Mouse (Mus musculus) lung, embryonic 14.5 days (tissue): ENCODE results near the gene Prdm10. TPM values are rescaled to one million over a fixed set of nuclear protein-coding genes. Genes with fewer than 3 reads are reported as not detected.

ENCODE experiments used
- ATAC-seq: fragments of 200-750 bp; cut with Nextera tagmentation; 2 replicates; pipeline ENCODE4 v1.8.0; 2017; ENCODE audit warnings: mild to moderate bottlenecking, moderate TSS enrichment, moderate library complexity; ENCODE audit not compliant: insufficient read depth
- DNase-seq: peaks from one replicate; pipeline ENCODE4 v3.0.0-alpha.2; 2015
- H3K27ac ChIP-seq: fragments of 300-500 bp; sonication (generic); 2 replicates; pipeline ENCODE4 v1.5.1; 2014; ENCODE audit warnings: low read depth, mild to moderate bottlenecking, moderate library complexity
- H3K27me3 ChIP-seq: fragments of 300-500 bp; sonication (generic); 2 replicates; pipeline ENCODE4 v1.6.1; 2014; ENCODE audit warnings: low read length, control low read depth; ENCODE audit not compliant: insufficient read depth
- H3K36me3 ChIP-seq: fragments of 300-500 bp; sonication (generic); 2 replicates; pipeline ENCODE4 v1.6.1; 2014; ENCODE audit warnings: control low read depth; ENCODE audit not compliant: insufficient read depth
- H3K4me1 ChIP-seq: fragments of 300-500 bp; sonication (generic); 2 replicates; pipeline ENCODE4 v1.6.1; 2014; ENCODE audit warnings: antibody characterized with exemption, control low read depth; ENCODE audit not compliant: insufficient read depth
- H3K4me2 ChIP-seq: fragments of 300-500 bp; sonication (generic); 2 replicates; pipeline ENCODE4 v1.6.1; 2014; ENCODE audit warnings: mild to moderate bottlenecking
- H3K4me3 ChIP-seq: fragments of 300-500 bp; sonication (generic); 2 replicates; pipeline ENCODE4 v1.5.1; 2014; ENCODE audit warnings: low read depth, low read length
- H3K9ac ChIP-seq: fragments of 300-500 bp; sonication (generic); 2 replicates; pipeline ENCODE4 v1.6.1; 2014
- H3K9me3 ChIP-seq: fragments of 300-500 bp; sonication (generic); 2 replicates; pipeline ENCODE4 v1.6.1; 2016; ENCODE audit warnings: low read depth, low read length, control low read depth
- CTCF ChIP-seq: IDR thresholded peaks from 2 replicates; pipeline ENCODE4 v1.5.1; 2016; ENCODE audit warnings: antibody characterized with exemption, low read depth
- WGBS: fragments of 180-500 bp; shearing (Covaris S2); extraction: QIAGEN DNeasy Blood & Tissue Kit; methylation state at CpG from one replicate; pipeline ENCODE4 v1.1.7; 2014; 5-methylcytosine and 5-hydroxymethylcytosine counted together
- polyA plus RNA-seq: library from polyadenylated mRNA; unstranded; fragments of >200 nt; fragmentation: Nextera tagmentation; extraction: Ambion mirVana; gene quantifications from 2 replicates; pipeline ENCODE4 v1.2.1, GENCODE M21; 2014

Gene Prdm10
- polyA plus RNA-seq, 1 experiment from 2014 or later: 6.7 TPM

- Histone ChIP-seq H3K27ac (no peak overlapping the region), H3K27me3 (no peaks in the 10 kb centered on the region), H3K9ac (no peak overlapping the region), H3K4me1 (no peaks in the 10 kb centered on the region), H3K4me2 (no peak overlapping the region), H3K36me3 (peaks cover 24% of the 10 kb centered on the region), H3K4me3 (no peak overlapping the region), H3K9me3 (no peaks in the 10 kb centered on the region)
- 81% methylated on average over 2 of the region's 2 CpGs for WGBS
- DNase-seq: no peak
- TF ChIP-seq CTCF: no peak
- no peak for ATAC-seq
These were observed 72.4 kb downstream of the Prdm10 start for GRCm38 (mm10) chr9:31352716-31353115.

DNA sequence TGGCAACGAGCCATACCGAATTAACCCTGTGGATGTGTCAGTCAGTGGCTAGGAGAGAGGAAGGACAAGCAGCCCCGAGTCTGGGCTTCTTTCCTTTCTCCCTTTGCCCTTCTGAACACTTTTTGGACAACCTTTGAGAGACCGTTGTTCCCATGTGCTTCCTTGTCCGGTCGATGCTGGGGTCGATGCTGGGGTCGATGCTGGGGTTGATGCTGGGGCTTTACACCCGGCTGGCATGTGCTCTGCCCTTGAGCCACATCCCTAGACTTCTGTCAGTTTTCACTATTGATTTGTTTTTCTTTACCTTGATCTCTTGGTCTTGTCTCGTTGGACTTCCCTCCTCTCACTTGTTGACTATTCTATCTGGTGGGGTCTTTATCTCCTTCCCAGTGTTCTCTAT lies 73.2 kb downstream of the Prdm10 start:
- Histone ChIP-seq H3K4me2 (no peak overlapping the region), H3K9me3 (no peaks in the 10 kb centered on the region), H3K27me3 (no peaks in the 10 kb centered on the region), H3K4me1 (no peaks in the 10 kb centered on the region), H3K36me3 (peaks cover 24% of the 10 kb centered on the region), H3K9ac (no peak overlapping the region), H3K27ac (no peak overlapping the region), H3K4me3 (no peak overlapping the region)
- no peak for TF ChIP-seq CTCF
- no peak for ATAC-seq
- no peak for DNase-seq
- 80% methylated on average over 10 of the region's 10 CpGs for WGBS

DNA sequence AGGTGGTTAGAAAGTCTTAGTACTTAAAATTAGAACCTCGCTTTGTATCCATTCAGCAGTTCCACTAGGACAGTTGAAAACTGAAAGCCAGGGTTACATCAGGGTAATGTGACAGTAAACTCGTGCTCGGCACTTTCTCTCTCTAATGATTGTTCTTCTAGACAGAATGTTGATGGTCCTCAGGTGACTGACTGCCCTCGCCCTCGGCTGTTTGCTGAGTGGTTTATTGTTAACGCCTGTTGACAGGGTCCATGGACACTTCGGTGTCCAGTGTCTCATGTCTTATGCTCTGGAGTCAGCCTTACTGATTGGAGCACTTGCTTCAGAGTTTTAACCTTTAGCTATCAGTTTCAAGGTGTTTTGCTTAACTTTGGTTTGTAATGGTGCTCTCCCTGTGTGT lies 73.7 kb downstream of the Prdm10 start:
- WGBS: 65% methylated on average over 7 of the region's 7 CpGs
- H3K9me3 ChIP-seq: no peaks in the 10 kb centered on the region
- no peak for ATAC-seq
- no peak for DNase-seq
- H3K27ac ChIP-seq: no peak overlapping the region
- no peaks in the 10 kb centered on the region for H3K4me1 ChIP-seq
- H3K4me2 ChIP-seq: no peak overlapping the region
- no peaks in the 10 kb centered on the region for H3K27me3 ChIP-seq
- peaks cover 24% of the 10 kb centered on the region for H3K36me3 ChIP-seq
- TF ChIP-seq CTCF: no peak
- no peak overlapping the region for H3K4me3 ChIP-seq
- H3K9ac ChIP-seq: no peak overlapping the region

DNA sequence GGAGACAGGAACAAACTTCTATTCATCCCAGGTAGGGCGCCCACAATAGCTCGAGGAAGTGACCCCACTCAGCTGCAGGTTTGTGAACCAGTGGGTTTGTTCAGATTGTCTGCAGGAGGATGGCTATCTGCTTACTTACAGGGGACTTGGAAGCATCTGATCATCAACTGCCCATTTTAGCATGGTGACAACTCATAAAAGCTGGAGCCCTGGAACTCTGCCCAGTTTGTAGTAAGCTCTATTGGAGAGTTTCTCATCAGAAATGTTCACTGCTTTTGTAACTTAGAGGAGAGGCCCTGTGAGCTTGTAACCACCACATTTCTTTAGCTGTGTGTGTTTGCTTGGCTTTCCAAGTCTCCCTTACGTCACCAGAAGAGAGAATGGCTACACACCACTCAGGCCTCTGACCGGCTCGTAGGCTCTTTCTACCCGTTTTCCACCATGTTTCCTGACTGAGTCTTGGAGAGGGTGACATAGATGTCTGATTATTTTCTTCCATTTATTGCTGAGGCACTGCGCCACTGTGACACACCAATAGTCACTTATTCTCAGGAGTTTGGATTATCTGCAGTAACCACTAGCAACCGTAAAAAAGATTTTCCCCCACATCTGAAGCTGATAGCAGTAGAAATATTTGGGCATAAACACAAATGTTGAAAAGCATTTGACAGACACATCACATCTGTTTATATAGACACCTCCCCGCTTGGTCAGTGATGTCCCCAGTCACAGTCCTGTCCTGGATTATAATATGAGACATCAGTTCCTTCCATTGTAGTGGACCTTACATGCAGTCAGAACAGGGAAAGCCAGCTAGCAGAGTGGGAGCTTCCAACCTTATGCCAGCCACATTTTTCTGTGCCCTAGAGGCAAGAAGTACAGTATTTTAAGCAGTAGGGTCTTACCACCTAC lies 83.6 kb downstream of the Prdm10 start:
- 58% methylated on average over 9 of the region's 9 CpGs for WGBS
- H3K27me3 ChIP-seq: no peaks in the 10 kb centered on the region
- TF ChIP-seq CTCF: no peak
- peaks cover 26% of the 10 kb centered on the region for H3K36me3 ChIP-seq
- DNase-seq: peak; percentile 92
- no peak overlapping the region for H3K4me3 ChIP-seq
- no peak overlapping the region for H3K4me2 ChIP-seq
- H3K9me3 ChIP-seq: no peaks in the 10 kb centered on the region
- no peak overlapping the region for H3K9ac ChIP-seq
- ATAC-seq: peak; percentile 82; the same call in 1 of the 2 replicates
- H3K4me1 ChIP-seq: 0 out of 2 replicates have a peak, but pooled peaks cover 4% of the 10 kb centered on the region
- 0 out of 2 replicates have a peak overlapping the region, but pooled peaks have one; percentile 44 for H3K27ac ChIP-seq

GRCm38 (mm10) chr9:31365086-31365485 lies 84.7 kb downstream of the Prdm10 start:
- TF ChIP-seq CTCF: no peak
- WGBS: 56% methylated on average over 8 of the region's 8 CpGs
- DNase-seq (no peak), ATAC-seq (0 out of 2 replicates have a peak, but pooled peaks have one; percentile 47)
- Histone ChIP-seq H3K4me2 (no peak overlapping the region), H3K4me3 (no peak overlapping the region), H3K27ac (peak overlapping the region; percentile 30; the same call in 1 of the 2 replicates), H3K4me1 (0 out of 2 replicates have a peak, but pooled peaks cover 4% of the 10 kb centered on the region), H3K9ac (no peak overlapping the region), H3K36me3 (peaks cover 20% of the 10 kb centered on the region), H3K27me3 (no peaks in the 10 kb centered on the region), H3K9me3 (no peaks in the 10 kb centered on the region)

GRCm38 (mm10) chr9:31371740-31372139 lies 91.4 kb downstream of the Prdm10 start:
- Histone ChIP-seq H3K36me3 (peaks cover 17% of the 10 kb centered on the region; the same call in 1 of the 2 replicates), H3K4me2 (no peak overlapping the region), H3K9ac (no peak overlapping the region), H3K27me3 (no peaks in the 10 kb centered on the region), H3K9me3 (no peaks in the 10 kb centered on the region), H3K4me3 (no peak overlapping the region), H3K4me1 (no peaks in the 10 kb centered on the region), H3K27ac (no peak overlapping the region)
- no peak for ATAC-seq
- TF ChIP-seq CTCF: no peak
- WGBS: 92% methylated on average over 3 of the region's 3 CpGs
- DNase-seq: no peak

- Histone ChIP-seq H3K4me2 (no peak overlapping the region), H3K9ac (no peak overlapping the region), H3K36me3 (peaks cover 2% of the 10 kb centered on the region; the same call in 1 of the 2 replicates), H3K27me3 (no peaks in the 10 kb centered on the region), H3K9me3 (no peaks in the 10 kb centered on the region), H3K4me1 (no peaks in the 10 kb centered on the region), H3K4me3 (no peak overlapping the region), H3K27ac (no peak overlapping the region)
- DNase-seq: no peak
- TF ChIP-seq CTCF: no peak
- no peak for ATAC-seq
These were observed 96.3 kb downstream of the Prdm10 start for GRCm38 (mm10) chr9:31376661-31377060.
